Mouse (Mus musculus) cerebellum, adult 8-10 months (tissue): ENCODE measurements around the gene Espn.

Experiments
- DNase-seq: peaks from one replicate; pipeline ENCODE4 v3.0.0; 2022

Gene Espn

DNA sequence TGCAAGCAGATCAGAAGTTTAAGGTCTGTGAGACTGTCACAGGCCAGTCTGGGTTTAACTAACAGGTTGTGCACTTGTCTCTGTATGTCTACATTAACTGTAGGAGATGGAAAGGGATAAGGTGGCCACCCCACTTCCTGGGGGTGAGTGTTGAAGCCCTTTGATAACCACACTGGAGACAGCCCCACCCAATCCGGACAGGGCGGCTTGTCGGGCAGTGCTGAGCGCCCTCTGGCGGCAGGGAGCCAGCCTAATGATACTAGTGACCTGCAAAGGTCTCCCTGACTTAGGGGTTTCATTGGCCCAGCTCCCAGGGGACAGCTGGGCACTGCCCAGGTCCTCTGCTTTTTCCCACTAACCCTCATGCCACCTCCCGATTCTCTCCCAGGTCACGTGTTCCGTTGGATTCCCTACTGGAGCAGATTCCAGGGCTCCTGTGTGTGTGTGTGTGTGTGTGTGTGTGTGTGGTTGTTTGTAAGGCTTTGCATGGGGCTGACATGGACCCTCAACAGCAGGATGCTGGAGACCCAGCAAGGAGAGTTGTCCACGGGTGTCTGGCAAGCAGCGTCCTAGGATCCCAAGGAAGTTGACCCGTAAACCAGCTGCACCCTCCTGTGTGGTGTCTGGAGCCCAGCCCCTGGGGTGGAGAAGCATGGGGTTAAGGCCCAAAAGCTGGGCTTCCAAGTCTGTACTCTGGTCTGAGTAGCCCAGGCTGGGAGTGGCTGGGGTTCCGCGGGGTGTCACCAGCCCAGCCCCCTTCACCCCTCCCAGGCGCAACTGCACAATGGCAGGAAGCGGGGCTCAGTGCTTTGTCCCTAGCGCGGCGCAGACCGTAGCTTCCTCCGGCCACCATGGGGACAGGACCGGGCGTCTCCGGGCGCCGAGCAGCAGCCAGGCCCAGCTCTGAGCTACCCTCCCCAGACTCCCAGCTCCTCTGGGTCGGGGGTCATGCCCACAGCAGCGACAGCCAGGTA, 55.9 kb downstream of the Espn start:
- DNase-seq, result peak; percentile 54

DNA sequence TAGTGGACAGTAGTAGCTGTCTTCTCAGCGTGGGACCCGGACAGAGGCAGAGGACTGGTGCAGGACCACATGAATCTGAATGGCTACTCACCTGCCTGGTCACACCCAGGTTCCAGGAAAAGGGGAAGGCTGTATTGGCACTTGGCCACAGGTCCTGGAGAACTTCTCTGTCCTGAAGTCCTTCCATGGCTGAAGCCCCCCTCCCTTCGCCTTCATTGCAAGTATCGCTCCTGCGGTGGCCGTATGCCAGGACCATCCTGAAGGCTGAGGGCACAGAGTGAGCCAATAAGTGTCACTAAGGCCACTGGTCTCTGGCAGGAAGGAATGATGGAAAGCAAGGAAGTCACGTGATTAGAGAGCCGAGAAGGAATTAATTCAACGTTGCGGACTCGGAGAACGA, 57.9 kb downstream of the Espn start:
- DNase-seq, result no peak

- DNase-seq, result no peak
These were observed 59.3 kb downstream of the Espn start for GRCm38 (mm10) chr4:152092751-152093293.

DNA sequence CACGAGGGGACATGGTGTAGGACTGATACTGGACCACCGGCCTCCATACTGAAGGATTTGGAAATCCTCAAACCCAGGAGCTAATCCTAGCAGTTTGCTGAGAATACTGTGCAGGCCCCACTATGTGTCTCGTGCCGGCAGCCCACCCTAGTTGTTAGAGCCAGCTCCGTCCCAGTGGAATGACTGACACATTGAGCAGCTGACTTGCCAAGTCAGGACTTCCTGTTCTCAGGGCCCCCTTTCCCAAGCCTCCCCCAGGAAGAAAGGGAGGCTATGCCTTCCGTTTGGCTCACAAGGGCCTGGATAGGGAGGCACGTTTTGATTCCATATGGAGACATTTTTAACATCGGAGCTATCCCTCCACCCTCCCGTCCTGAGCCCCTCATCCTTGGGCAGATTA, 62.0 kb downstream of the Espn start:
- no peak for DNase-seq

- DNase-seq, result no peak
These were observed 63.5 kb downstream of the Espn start for GRCm38 (mm10) chr4:152088556-152089120.

GRCm38 (mm10) chr4:152088133-152088532, 64.0 kb downstream of the Espn start:
- no peak for DNase-seq

DNA sequence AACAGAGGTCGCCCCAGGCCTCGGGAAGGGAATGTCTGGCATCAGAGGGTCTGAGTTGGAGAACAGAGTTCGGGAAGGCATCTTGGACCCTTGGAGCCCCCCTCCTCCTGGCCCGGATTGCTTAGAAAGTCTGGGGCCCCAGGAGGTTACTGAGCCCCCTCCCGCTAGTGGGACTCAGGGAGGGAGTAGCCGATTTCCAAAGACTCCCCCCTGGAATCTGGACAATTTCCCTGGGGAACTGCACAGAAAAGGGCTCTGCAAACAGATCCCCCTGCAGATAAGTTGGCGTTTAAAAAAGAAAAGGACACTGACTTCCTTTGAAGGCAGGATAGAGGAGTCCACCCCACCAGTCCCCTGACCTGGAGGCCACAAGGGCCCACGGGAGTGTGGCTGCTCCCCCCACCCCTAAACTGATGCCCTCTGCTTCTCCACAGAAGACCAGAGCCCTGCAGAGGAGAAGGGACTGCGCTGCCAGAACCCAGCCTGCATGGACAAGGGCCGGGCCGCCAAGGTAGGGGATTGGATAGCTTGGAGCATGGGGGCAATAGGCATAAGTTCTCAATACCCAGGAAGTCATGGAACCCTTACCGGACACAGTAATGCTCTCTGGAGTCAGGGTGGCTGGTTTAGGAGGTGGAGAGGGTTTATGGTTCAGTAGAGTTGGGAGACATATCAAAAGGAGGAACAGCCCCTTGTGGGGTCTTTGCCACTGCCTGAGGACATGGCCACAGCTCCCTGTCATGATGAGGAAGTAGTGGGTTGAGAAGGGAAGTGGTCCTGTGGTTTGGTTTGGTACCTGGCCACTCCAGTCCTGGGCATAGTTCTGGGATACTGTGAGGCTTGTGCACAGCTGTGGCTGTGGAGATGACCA, 64.7 kb downstream of the Espn start:
- no peak for DNase-seq

DNA sequence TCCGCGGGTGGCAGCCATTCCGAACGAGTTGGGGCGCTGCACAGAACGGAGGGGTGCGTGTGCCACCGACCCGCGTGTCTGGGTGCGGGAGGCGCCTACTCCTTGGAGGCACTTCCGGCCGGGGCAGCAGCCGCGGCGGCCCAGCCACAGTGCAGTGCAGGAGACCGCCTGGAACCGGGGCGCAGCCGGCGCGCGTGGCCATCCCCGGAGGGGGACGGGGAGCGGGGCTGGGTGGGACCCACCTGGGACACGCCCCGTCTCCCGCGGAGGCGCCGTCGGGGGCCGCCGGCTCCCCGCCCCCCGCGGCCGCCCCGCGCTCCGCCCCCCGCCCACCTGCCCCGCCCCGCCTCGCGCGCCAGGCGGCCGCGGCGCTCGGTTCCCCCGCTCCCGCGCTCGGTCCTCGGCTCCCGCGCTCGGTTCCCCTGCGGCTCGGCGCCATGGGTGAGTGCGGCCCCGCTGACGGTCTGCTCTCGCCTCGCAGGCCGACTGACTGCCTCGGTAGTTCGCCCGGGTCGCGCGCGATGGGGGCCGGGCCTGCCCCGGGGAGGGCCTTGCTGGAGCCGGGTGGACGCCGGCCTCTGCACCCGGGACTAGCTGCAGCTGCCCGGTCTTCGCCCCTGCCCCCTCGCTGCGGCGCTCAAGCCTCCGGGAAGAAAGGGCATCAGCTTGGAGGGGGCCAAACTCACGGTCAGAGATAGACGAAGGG, 65.5 kb downstream of the Espn start:
- DNase-seq, result no peak

GRCm38 (mm10) chr4:152084616-152085015, 67.6 kb downstream of the Espn start:
- no peak for DNase-seq

DNA sequence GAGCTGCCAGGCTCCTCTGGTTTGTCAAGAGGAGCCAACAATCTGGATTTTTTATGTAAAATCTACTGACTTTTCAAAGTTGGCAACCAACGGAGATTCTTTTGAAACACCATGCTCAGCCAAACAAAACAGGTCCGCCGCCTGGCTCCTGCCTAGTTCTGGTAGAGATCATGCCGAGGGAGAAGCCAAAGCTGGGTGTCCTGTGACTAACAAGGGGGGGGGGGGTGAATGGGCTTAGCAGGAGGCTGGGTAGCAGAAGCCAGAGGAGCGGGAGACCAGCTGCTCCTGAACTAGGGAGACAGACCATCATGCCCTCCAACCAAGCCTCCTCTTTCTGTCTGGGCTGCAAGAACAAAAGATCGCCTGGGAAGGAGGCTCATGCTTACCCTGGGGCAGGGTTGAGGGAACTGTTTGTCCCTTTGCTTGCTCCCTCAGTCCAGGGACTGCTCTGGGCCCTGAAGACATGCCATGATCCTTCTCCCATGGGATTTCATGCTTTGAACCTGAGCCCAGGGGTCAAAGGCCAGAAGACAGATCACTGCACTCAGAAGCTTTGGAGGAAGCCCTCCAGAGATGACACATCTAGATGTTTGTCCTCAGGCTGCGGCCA, 68.5 kb downstream of the Espn start:
- no peak for DNase-seq

GRCm38 (mm10) chr4:152079931-152080330, 72.2 kb downstream of the Espn start:
- no peak for DNase-seq

DNA sequence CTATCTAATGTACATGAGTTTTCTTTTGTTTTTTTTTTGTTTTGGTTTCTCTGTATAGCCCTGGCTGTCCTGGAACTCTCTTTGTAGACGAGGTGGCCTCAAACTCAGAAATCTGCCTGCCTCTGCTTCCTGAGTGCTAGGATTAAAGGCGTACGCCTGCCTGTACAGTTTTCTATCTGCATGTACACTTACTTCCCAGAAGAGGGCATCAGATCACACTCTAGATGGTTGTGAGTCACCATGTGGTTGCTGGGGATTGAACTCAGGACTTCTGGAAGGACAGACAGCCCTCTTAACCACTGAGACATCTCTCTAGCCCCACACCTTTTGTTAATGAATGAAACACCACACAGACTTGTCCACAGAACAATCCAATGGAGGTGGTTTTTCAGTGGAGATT, 72.9 kb downstream of the Espn start:
- no peak for DNase-seq

GRCm38 (mm10) chr4:152078105-152078530, 74.1 kb downstream of the Espn start:
- no peak for DNase-seq

DNA sequence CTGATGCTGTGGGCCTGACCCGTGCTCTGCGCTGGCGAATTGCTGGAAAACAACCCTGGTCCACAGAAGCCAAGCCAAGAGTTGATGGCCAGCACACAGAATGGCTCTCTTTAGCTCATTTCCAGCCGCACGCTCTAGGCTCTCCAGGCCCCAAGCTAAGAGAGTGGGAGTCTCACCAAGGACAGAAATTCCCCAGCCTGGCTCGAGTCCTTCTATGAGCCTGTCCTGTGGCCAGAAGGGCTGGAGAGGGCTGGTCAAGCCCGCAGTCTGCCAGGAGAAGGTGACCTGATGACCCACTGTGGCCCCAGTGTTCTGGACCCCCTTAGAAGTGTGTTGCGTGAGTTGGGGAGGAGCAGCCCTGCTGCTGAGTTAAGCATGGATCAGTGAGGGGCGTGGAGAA, 75.0 kb downstream of the Espn start:
- no peak for DNase-seq

- no peak for DNase-seq
These were observed 77.6 kb downstream of the Espn start for GRCm38 (mm10) chr4:152074548-152074947.

DNA sequence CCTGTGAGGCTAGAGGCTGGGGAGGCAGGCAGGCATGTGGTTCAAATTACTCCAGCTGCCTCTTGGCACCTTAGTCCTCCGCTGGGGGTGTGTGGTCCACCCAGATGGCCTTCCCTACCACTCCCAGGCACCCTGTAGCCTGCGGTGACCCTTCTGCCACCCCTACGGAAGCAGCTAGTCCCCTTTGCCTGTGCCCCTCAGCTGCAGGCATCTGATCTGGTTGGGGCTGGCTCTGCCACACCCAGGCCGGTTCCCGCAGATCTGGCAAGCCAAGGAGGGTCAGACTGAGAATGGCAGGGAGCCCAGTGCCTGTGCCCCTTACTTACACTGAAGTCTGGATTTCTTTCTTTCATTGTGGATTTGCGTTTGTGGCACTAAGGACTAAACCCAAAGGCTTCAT, 78.5 kb downstream of the Espn start:
- DNase-seq, result no peak

GRCm38 (mm10) chr4:152072655-152073054, 79.5 kb downstream of the Espn start:
- no peak for DNase-seq

GRCm38 (mm10) chr4:152072121-152072601, 80.0 kb downstream of the Espn start, which contains the start of gene Plekhg5:
Plekhg5 (plus strand) TSS chr4:152072498.
- DNase-seq, result no peak

GRCm38 (mm10) chr4:152070494-152071396, 81.4 kb downstream of the Espn start:
- DNase-seq, result no peak
